Mouse (Mus musculus) bone marrow macrophage, adult 2 months (primary cell): ENCODE data around the gene AU022252.

Experiments used
- CTCF ChIP-seq: IDR thresholded peaks from 2 replicates; pipeline ENCODE4 v1.5.1; 2012; ENCODE audit warnings: low read depth, mild to moderate bottlenecking, low read length, moderate library complexity
- POLR2A ChIP-seq: IDR thresholded peaks from 2 replicates; pipeline ENCODE4 v1.6.1; 2012; ENCODE audit warnings: mild to moderate bottlenecking, low read depth, low read length, borderline replicate concordance

DNA sequence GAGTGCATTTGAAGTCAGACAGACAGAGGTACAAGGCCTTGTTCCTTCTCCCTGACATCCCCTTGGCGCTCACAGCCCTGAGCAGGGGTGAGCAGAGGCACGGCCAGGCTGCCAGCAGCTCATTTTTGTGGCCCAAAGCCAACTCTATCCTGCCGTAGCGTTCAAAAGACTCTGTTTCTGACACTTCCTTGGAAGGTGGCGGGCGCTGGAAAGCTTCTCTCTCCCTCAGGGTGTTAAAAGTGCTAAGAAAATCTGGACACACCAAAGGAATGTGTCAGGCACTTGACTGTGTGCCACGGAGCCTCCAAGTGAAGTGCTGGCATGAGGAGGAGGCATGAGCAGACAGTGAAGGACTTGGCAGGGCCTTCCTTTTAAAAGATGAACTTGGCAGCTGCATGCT is 13.0 kb upstream of the AU022252 start:
- TF ChIP-seq CTCF (no peak), POLR2A (no peak)
